Mouse (Mus musculus): ENCODE data around the gene Atg9b. TPM values are rescaled to one million over a fixed set of nuclear protein-coding genes. Genes with fewer than 3 reads are reported as not detected.
A peak's percentile ranks its signal among the peaks of the same experiment; 100 is the strongest.

Gene Atg9b
- total RNA-seq, 2 experiments from 2014 or later: 0.45 to 0.83 TPM

- peak; percentile 77 for DNase-seq
Observed at GRCm38 (mm10) chr5:24348128-24348527, 43.8 kb downstream of the Atg9b start.

DNA sequence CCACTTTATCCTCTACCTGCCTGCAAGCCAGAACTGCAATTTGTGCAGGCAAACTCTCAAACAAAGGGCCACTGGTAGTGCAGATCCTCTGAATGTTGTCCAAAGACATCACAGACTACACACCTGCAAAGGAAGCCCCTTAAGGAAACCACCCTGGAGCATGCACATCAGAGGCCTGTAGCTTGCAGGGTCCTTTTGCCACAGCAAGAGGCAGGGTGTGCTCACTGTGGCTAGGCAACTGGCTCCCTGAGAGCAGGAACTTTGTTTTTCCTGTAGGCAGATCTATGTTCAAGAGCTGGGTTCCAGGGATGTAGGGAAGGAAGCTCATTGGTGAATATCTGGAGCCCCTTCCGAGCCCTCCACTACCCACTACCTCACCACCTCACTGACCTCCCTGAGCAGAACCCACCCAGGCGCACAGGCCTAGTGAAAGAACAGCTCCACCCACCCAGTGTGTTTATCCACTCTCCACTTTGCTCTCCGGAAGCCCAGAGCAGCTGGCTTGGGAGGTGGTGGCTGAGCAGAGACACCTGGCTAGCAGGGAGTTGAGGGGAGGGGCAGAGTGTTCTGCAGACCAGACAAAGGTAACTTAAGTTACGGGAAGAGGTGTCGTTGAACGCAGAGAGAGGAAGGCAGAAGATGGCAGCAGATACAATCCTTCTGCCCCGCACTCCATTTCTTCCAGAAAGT is 44.6 kb downstream of the Atg9b start:
- no peak for DNase-seq

DNA sequence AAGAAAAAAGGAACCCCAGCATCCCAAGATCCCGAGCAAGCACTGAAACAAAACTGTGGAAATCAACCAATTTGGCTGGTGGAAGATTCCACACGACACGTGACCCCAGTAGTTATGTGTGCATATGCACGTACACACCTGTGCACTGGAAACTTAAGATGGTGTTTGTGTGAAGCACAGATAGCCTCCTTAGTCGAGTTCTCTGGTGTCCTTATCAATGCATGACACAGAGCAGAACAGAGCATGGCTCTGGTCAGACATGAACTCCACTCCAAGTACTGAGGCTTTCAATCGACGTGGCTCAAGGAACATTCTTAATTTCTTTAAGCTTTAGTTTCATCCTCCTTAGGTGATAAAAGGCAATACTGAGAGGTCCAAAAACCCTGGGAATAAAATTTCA is 45.6 kb downstream of the Atg9b start:
- no peak for DNase-seq

- peak; percentile 63 for DNase-seq
Observed at GRCm38 (mm10) chr5:24344477-24345051, 47.4 kb downstream of the Atg9b start.

DNA sequence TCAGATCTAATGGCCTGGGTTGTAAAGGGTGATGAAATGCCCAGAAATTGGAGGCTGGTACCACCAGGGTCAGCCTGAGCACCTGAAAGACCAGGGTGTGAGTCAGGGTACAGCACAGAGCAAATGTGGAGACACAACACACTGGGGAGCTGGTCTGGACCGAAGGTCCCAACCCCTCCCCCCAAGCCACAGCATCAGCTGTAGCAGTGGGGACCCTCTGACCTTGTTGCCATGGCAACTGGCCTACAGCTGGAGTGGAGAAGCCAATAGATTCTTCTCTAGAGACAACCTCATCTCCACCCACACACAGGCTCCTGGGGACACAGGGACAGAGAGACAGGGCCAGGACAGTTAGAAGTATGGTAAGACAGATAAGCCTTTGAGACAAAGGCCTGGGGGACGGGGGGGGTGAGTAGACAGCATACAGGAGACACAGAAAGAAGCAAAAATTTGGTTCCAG is 47.9 kb downstream of the Atg9b start:
- DNase-seq: no peak

GRCm38 (mm10) chr5:24343379-24343778 is 48.6 kb downstream of the Atg9b start:
- no peak for DNase-seq

DNA sequence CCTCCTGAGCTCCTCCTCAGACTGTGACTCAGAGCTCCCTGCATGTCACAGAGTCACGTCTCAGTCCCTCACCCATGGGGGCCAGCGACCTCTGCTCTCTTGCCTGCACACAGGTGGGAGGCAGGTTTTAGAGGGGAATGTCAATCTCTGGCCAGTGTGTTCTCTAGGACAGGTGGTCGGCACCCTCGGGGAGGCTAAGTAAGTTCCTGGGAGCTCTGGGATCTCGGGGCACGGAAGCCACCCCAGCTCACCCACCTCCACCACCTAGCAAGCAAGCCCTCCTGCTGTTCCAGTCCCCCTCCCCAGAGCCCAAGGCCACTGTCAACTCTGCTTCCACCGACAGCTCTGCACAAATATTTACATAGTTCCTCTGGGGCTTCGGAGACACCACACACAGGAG is 49.0 kb downstream of the Atg9b start:
- DNase-seq: no peak

DNA sequence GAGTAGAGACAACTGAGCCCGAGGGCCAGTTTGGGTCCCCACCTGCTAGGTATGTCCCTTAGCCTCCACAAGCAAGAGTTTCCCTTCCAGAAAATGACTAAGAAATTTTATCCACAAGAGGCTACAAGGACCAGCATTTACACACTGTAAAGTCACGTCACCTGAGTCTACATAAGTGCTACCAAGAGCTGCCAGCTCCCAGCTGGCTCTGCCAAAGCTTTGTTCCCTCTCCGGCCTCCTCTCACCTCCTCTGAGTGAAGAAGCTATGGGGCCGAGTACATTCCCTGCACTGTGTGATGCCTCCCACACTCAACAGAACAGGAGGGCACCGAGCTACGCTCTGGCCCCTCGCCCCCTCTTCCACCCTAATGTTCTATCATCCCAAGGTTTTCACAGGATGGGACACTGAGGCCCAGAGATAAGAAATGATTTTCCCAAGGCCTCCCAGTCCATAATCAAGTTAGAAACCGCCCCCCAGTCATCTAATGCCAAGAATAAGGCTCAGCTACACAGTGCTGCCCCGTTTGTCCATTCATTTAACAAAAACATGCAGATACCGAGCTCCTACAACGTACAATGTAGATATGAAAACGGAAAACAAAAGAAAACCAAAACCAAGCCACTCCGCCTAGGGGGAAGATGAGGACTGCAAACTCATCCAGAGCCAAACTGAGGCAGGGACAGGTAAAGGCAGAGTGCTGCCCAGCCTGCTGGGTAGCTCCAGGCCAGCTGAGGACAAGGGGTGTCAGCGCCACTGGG is 49.6 kb downstream of the Atg9b start:
- DNase-seq: no peak

- DNase-seq: no peak
Observed at GRCm38 (mm10) chr5:24337821-24338220, 54.1 kb downstream of the Atg9b start.

DNA sequence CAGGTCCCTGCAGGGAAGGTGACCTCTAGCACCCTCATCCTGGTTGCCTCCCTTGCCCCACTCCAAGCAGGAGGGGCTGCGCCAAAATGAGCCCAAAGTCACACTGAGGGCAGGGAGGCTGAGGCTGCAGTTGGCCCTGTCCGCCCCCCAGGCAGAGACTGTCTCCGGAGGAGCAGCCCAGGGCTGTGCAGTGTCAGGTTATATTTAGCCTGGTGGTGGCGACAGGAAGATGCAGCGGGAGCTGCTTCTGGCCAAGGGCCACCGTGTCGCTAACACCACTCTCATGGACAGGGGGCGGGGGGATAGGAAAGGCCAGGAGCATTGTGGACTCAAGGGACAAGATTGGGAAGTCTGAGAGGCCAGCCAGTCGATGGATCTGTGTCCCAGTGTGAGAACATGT is 54.6 kb downstream of the Atg9b start:
- DNase-seq: peak; percentile 84

GRCm38 (mm10) chr5:24335888-24336511 is 55.9 kb downstream of the Atg9b start:
- peak; percentile 84 for DNase-seq

DNA sequence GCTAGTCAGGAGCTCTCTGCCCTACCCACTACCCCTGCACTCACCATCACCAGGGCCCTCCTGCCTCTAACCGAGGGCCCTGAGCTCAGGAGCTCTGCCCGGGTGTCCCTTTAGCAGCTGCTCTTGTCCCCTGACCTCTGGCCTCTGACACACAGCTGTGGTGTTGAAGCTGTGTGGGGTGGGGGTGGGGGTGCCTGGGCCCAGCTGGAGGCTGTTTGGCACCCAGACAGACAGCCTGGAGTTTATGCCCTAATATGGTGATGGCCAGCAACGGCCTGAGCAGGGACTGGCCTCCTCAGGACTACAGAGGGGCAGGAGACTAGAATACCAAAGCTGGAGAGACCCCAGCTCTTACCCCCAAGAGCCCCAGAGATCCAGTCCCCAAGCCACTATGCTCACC is 57.2 kb downstream of the Atg9b start:
- no peak for DNase-seq

Other genes starting within 250 kb of the Atg9b start
- gene Nupl2, start 227.2 kb downstream of the Atg9b start, total RNA-seq (2021): 10 to 100 TPM; 10.6 to 11.2 TPM
- gene Kcnh2, start 40.5 kb downstream of the Atg9b start, total RNA-seq (2021): 100 to 1,000 TPM; 108 to 118 TPM
- 10 to 100 TPM; 39.5 to 40.6 TPM for gene Nos3, start 27.3 kb downstream of the Atg9b start, total RNA-seq (2021)
- 10 to 100 TPM; 86.3 to 87.0 TPM for gene Abcb8, start 1.5 kb upstream of the Atg9b start, total RNA-seq (2021)
- under 1 TPM in 1 of 2 experiments, not detected in 1; 0.19 TPM for gene Asic3, start 21.2 kb upstream of the Atg9b start, total RNA-seq (2021)
- 10 to 100 TPM; 22.4 to 26.1 TPM for gene Cdk5, start 31.4 kb upstream of the Atg9b start, total RNA-seq (2021)
- gene Slc4a2, start 31.7 kb upstream of the Atg9b start, total RNA-seq (2021): 10 to 100 TPM; 63.2 to 65.7 TPM
- gene Fastk, start 53.1 kb upstream of the Atg9b start, total RNA-seq (2021): 100 to 1,000 TPM; 194 to 206 TPM
- gene Tmub1, start 55.7 kb upstream of the Atg9b start, total RNA-seq (2021): 1 to 10 TPM; 8.5 to 8.7 TPM
- gene Agap3, start 60.0 kb upstream of the Atg9b start, total RNA-seq (2021): 10 to 100 TPM; 83.4 to 97.4 TPM
- gene Gbx1, start 135.1 kb upstream of the Atg9b start, total RNA-seq (2021): not detected
- gene Asb10, start 148.8 kb upstream of the Atg9b start, total RNA-seq (2021): 10 to 100 TPM; 19.8 to 23.1 TPM
- gene 4931409K22Rik, start 164.7 kb upstream of the Atg9b start, total RNA-seq (2021): not detected
- 10 to 100 TPM; 47.4 to 49.3 TPM for gene Abcf2, start 185.3 kb upstream of the Atg9b start, total RNA-seq (2021)
- gene Chpf2, start 194.6 kb upstream of the Atg9b start, total RNA-seq (2021): 10 to 100 TPM; 19.9 to 21.6 TPM
- 10 to 100 TPM; 89.7 to 96.9 TPM for gene Smarcd3, start 232.3 kb upstream of the Atg9b start, total RNA-seq (2021)